Mouse (Mus musculus): ENCODE measurements around the gene Hspg2. TPM values are rescaled to one million over a fixed set of nuclear protein-coding genes. Genes with fewer than 3 reads are reported as not detected.

The Hspg2 gene
- polyA plus RNA-seq, 1 experiment from 2014 or later = 18.6 TPM

DNA sequence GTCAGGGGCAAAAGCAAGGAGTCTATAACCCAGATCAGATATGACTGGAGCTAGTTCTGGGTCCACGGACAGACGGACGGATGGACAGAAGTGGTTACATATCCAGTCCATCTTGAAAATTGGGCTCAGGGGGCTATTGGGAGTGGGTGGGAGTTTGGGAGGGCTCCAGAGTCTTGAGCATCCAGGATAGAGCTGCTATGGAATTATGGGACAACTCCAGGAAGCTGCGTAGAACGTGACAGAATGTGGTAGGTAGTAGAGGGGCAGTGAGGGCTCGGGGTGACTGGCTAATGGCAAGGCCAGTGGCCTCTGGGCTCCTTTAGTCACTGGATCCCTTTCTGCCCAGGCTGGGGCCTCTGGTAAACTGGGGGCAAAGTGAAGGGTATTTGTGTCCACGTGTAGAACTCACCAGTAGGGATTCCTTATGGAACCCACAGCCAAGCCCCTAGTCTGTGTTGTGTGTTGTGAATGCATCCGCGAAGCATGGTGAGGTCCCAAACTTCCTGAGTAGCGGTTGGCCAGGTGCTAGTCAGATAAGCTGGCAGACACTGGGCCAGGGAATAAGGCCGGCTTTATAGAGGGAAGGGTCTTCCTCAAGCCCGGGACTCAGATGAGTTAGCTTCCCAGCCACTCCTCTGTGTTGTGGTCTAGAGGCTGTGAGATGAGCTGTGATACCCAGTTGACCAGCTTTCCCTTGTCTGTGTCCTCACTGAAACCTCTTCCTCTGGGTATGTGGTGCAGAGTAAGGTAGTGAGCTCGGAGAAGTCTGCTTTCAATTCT is 6.9 kb downstream of the Hspg2 start:
- DNase-seq (ENCODE audit: low spot score) = no peak
- Histone ChIP-seq H3K36me3 (ENCODE audit: control insufficient read depth, insufficient read depth, low read length) (no peaks in the 10 kb centered on the region), H3K27ac (ENCODE audit: low read depth, low read length) (no peak overlapping the region), H3K27me3 (ENCODE audit: control insufficient read depth, insufficient read depth, low read length) (no peaks in the 10 kb centered on the region), H3K4me2 (ENCODE audit: low read depth) (no peak overlapping the region), H3K9ac (ENCODE audit: low read length) (no peak overlapping the region), H3K4me1 (ENCODE audit: control insufficient read depth, insufficient read depth, low read length) (peaks cover 38% of the 10 kb centered on the region), H3K4me3 (ENCODE audit: low read depth, low read length) (no peak overlapping the region), H3K9me3 (ENCODE audit: control insufficient read depth, low read length) (no peaks in the 10 kb centered on the region)
- WGBS = 83% methylated on average over 13 of the region's 13 CpGs
- ATAC-seq (ENCODE audit: insufficient read depth, low FRiP score, low TSS enrichment) = no peak

DNA sequence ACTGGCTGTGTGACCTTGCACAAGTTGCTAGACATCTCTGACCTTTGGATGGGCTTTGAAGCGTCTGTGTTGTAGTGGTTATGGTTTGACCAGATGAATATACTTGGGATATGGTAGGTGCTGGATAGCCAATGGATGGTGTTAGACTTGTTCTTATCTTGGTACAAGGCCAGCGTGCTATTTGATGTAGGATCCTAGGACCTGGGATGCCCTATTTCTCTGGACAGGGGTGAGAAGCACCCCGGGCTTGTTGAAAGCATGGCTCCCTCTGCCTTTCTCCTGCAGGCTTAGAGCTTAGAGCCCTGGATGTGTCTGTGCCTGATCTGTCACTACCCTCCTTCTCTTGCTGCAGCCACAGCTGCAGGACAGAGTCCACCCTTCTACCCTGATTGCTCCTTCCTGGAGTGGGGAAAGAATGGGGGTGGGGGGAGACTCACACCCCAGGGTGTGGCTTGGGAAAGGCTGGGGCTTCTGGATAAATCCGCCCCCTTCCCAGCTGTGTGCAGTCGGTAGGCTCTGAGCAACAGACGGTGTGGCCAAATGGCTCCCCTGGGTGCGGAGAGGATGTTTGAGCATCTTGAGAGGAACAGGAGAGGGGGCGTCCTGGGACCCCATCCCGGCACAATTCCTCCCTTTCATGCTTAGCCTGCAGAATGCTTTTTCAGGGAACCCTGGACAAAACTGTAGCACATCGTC is 7.6 kb downstream of the Hspg2 start:
- H3K9ac ChIP-seq (ENCODE audit: low read length) = no peak overlapping the region
- H3K9me3 ChIP-seq (ENCODE audit: control insufficient read depth, low read length) = no peaks in the 10 kb centered on the region
- DNase-seq (ENCODE audit: low spot score) (no peak), ATAC-seq (ENCODE audit: insufficient read depth, low FRiP score, low TSS enrichment) (no peak)
- H3K36me3 ChIP-seq (ENCODE audit: control insufficient read depth, insufficient read depth, low read length) = no peaks in the 10 kb centered on the region
- no peaks in the 10 kb centered on the region for H3K27me3 ChIP-seq (ENCODE audit: control insufficient read depth, insufficient read depth, low read length)
- no peak overlapping the region for H3K4me3 ChIP-seq (ENCODE audit: low read depth, low read length)
- peaks cover 42% of the 10 kb centered on the region for H3K4me1 ChIP-seq (ENCODE audit: control insufficient read depth, insufficient read depth, low read length)
- 27% methylated on average over 10 of the region's 10 CpGs for WGBS
- peak overlapping the region; percentile 1; the same call in 1 of the 2 replicates for H3K4me2 ChIP-seq (ENCODE audit: low read depth)
- H3K27ac ChIP-seq (ENCODE audit: low read depth, low read length) = no peak overlapping the region

DNA sequence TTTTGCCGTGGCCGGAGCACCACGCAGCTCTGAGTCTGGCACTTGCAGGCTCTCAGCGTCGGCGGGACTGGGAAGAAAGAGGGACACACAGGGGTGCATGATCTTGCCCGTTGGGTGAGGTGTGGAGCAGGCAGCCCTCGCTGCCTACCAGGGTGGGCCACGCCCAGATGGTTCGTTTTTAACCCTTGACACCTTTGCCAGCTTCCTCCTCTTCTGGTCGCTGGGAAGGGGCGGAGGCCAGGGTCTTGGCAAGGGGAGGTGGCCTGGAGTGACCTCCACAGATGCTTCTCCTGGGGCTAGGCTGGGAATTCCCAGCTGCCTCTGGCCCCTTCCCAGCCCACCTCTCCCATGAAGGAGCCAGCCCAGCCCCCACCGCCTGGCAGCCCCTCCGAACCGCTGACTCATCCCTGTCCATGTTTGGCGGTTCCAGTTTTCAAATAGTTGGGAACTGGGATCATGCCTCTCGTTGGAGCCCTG is 8.2 kb downstream of the Hspg2 start:
- no peaks in the 10 kb centered on the region for H3K27me3 ChIP-seq (ENCODE audit: control insufficient read depth, insufficient read depth, low read length)
- H3K4me1 ChIP-seq (ENCODE audit: control insufficient read depth, insufficient read depth, low read length) = peaks cover 46% of the 10 kb centered on the region
- no peaks in the 10 kb centered on the region for H3K9me3 ChIP-seq (ENCODE audit: control insufficient read depth, low read length)
- no peak overlapping the region for H3K27ac ChIP-seq (ENCODE audit: low read depth, low read length)
- H3K9ac ChIP-seq (ENCODE audit: low read length) = no peak overlapping the region
- ATAC-seq (ENCODE audit: insufficient read depth, low FRiP score, low TSS enrichment) = no peak
- no peaks in the 10 kb centered on the region for H3K36me3 ChIP-seq (ENCODE audit: control insufficient read depth, insufficient read depth, low read length)
- H3K4me2 ChIP-seq (ENCODE audit: low read depth) = peak overlapping the region; percentile 1; the same call in 1 of the 2 replicates
- H3K4me3 ChIP-seq (ENCODE audit: low read depth, low read length) = no peak overlapping the region
- no peak for DNase-seq (ENCODE audit: low spot score)
- 18% methylated on average over 17 of the region's 17 CpGs for WGBS

GRCm38 (mm10) chr4:137477611-137478010 is 9.0 kb downstream of the Hspg2 start:
- Histone ChIP-seq H3K4me1 (ENCODE audit: control insufficient read depth, insufficient read depth, low read length) (peaks cover 54% of the 10 kb centered on the region), H3K27ac (ENCODE audit: low read depth, low read length) (no peak overlapping the region)
- WGBS = 54% methylated on average over 6 of the region's 6 CpGs

DNA sequence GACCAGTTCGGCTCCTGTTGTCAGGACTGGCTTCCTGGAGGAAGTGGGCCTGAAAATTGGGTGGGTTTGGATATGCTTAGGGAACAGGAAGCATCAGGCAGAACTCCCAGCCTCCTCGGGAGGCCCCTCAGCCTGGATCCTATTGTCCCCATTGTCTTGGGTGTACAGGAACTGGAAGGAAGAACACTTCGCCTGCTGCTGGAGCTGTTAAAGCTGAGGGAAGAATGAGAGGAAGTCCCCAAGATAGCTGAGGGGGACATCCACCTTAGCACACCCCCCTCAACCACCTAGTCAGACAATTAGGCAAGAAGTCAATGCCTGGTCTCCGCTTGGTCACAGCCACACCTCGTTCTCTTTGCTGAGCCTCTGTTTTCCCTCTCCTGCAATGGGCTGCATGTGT is 9.7 kb downstream of the Hspg2 start:
- H3K4me2 ChIP-seq (ENCODE audit: low read depth) = no peak overlapping the region
- H3K4me1 ChIP-seq (ENCODE audit: control insufficient read depth, insufficient read depth, low read length) = peaks cover 55% of the 10 kb centered on the region
- no peak for ATAC-seq (ENCODE audit: insufficient read depth, low FRiP score, low TSS enrichment)
- H3K27ac ChIP-seq (ENCODE audit: low read depth, low read length) = no peak overlapping the region
- H3K9me3 ChIP-seq (ENCODE audit: control insufficient read depth, low read length) = no peaks in the 10 kb centered on the region
- H3K36me3 ChIP-seq (ENCODE audit: control insufficient read depth, insufficient read depth, low read length) = no peaks in the 10 kb centered on the region
- no peaks in the 10 kb centered on the region for H3K27me3 ChIP-seq (ENCODE audit: control insufficient read depth, insufficient read depth, low read length)
- no peak for DNase-seq (ENCODE audit: low spot score)
- 63% methylated on average over 5 of the region's 5 CpGs for WGBS
- H3K9ac ChIP-seq (ENCODE audit: low read length) = no peak overlapping the region
- no peak overlapping the region for H3K4me3 ChIP-seq (ENCODE audit: low read depth, low read length)

More at GRCm38 (mm10) chr4:137477611-137478010, 9.0 kb downstream of the Hspg2 start:
- no peaks in the 10 kb centered on the region for H3K9me3 ChIP-seq (ENCODE audit: control insufficient read depth, low read length)
- H3K36me3 ChIP-seq (ENCODE audit: control insufficient read depth, insufficient read depth, low read length) = no peaks in the 10 kb centered on the region
- H3K27me3 ChIP-seq (ENCODE audit: control insufficient read depth, insufficient read depth, low read length) = no peaks in the 10 kb centered on the region
- no peak for ATAC-seq (ENCODE audit: insufficient read depth, low FRiP score, low TSS enrichment)
- no peak for DNase-seq (ENCODE audit: low spot score)
- H3K9ac ChIP-seq (ENCODE audit: low read length) = no peak overlapping the region
- H3K4me2 ChIP-seq (ENCODE audit: low read depth) = no peak overlapping the region
- H3K4me3 ChIP-seq (ENCODE audit: low read depth, low read length) = no peak overlapping the region

DNA sequence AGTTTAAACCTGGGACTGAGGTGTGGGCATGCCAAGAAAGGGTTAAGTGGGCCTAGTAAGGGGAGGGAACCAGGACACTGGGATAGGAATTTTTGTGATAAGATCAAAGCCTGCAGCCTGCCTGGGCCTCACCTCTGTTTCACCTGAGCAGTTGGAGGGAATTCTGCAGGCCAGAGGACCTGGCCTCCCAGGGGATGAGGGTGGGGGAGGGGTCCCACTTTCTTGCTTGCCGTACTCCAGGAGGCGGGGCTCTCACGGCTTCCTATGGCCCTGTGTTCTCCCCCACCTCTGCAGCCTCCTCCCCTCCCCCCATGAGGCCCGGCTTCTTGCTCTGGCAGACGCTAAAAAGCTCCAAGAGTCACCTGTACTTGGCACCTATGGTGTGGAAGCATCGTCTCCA is 11.2 kb downstream of the Hspg2 start:
- no peaks in the 10 kb centered on the region for H3K9me3 ChIP-seq (ENCODE audit: control insufficient read depth, low read length)
- peaks cover 59% of the 10 kb centered on the region for H3K4me1 ChIP-seq (ENCODE audit: control insufficient read depth, insufficient read depth, low read length)
- no peak overlapping the region for H3K9ac ChIP-seq (ENCODE audit: low read length)
- no peak overlapping the region for H3K4me3 ChIP-seq (ENCODE audit: low read depth, low read length)
- ATAC-seq (ENCODE audit: insufficient read depth, low FRiP score, low TSS enrichment) (no peak), DNase-seq (ENCODE audit: low spot score) (no peak)
- H3K27me3 ChIP-seq (ENCODE audit: control insufficient read depth, insufficient read depth, low read length) = no peaks in the 10 kb centered on the region
- H3K36me3 ChIP-seq (ENCODE audit: control insufficient read depth, insufficient read depth, low read length) = no peaks in the 10 kb centered on the region
- WGBS = 5% methylated on average over 6 of the region's 6 CpGs
- no peak overlapping the region for H3K4me2 ChIP-seq (ENCODE audit: low read depth)
- H3K27ac ChIP-seq (ENCODE audit: low read depth, low read length) = no peak overlapping the region

- H3K4me3 ChIP-seq (ENCODE audit: low read depth, low read length) = no peak overlapping the region
- 9% methylated on average over 18 of the region's 19 CpGs for WGBS
- H3K4me1 ChIP-seq (ENCODE audit: control insufficient read depth, insufficient read depth, low read length) = peaks cover 64% of the 10 kb centered on the region
- ATAC-seq (ENCODE audit: insufficient read depth, low FRiP score, low TSS enrichment) (no peak), DNase-seq (ENCODE audit: low spot score) (no peak)
- no peaks in the 10 kb centered on the region for H3K36me3 ChIP-seq (ENCODE audit: control insufficient read depth, insufficient read depth, low read length)
- H3K27me3 ChIP-seq (ENCODE audit: control insufficient read depth, insufficient read depth, low read length) = no peaks in the 10 kb centered on the region
- no peak overlapping the region for H3K9ac ChIP-seq (ENCODE audit: low read length)
- H3K9me3 ChIP-seq (ENCODE audit: control insufficient read depth, low read length) = no peaks in the 10 kb centered on the region
- H3K4me2 ChIP-seq (ENCODE audit: low read depth) = no peak overlapping the region
- H3K27ac ChIP-seq (ENCODE audit: low read depth, low read length) = no peak overlapping the region
Observed at GRCm38 (mm10) chr4:137480191-137480992, 11.8 kb downstream of the Hspg2 start.

- ATAC-seq (ENCODE audit: insufficient read depth, low FRiP score, low TSS enrichment) (no peak), DNase-seq (ENCODE audit: low spot score) (no peak)
- Histone ChIP-seq H3K36me3 (ENCODE audit: control insufficient read depth, insufficient read depth, low read length) (no peaks in the 10 kb centered on the region), H3K9ac (ENCODE audit: low read length) (no peak overlapping the region), H3K4me3 (ENCODE audit: low read depth, low read length) (no peak overlapping the region), H3K9me3 (ENCODE audit: control insufficient read depth, low read length) (no peaks in the 10 kb centered on the region), H3K4me1 (ENCODE audit: control insufficient read depth, insufficient read depth, low read length) (peaks cover 70% of the 10 kb centered on the region), H3K27ac (ENCODE audit: low read depth, low read length) (no peak overlapping the region), H3K4me2 (ENCODE audit: low read depth) (no peak overlapping the region), H3K27me3 (ENCODE audit: control insufficient read depth, insufficient read depth, low read length) (no peaks in the 10 kb centered on the region)
- 24% methylated on average over 1 of the region's 1 CpGs for WGBS
Observed at GRCm38 (mm10) chr4:137480993-137481340, 12.4 kb downstream of the Hspg2 start.
